Mouse (Mus musculus) A20 (cell line): Measurements from ENCODE around the gene Snph.

ENCODE experiments used
- DNase-seq: peaks from one replicate; pipeline ENCODE4 v3.0.0-alpha.2; 2011; ENCODE audit warnings: low read depth, low spot score

The Snph gene

GRCm38 (mm10) chr2:151602106-151602505 lies 30.3 kb downstream of the Snph start:
- no peak for DNase-seq

- no peak for DNase-seq
Measured at GRCm38 (mm10) chr2:151598068-151598467, 34.3 kb downstream of the Snph start.

- DNase-seq: no peak
Measured at GRCm38 (mm10) chr2:151587306-151587705, 45.1 kb downstream of the Snph start.

GRCm38 (mm10) chr2:151586807-151587206 lies 45.6 kb downstream of the Snph start:
- DNase-seq: no peak

GRCm38 (mm10) chr2:151585934-151586333 lies 46.5 kb downstream of the Snph start:
- no peak for DNase-seq

GRCm38 (mm10) chr2:151580945-151581344 lies 51.4 kb downstream of the Snph start:
- DNase-seq: no peak

GRCm38 (mm10) chr2:151579183-151579582 lies 53.2 kb downstream of the Snph start:
- no peak for DNase-seq

- DNase-seq: no peak
Measured at GRCm38 (mm10) chr2:151575699-151576389, 56.5 kb downstream of the Snph start.

- DNase-seq: peak; percentile 31
Measured at GRCm38 (mm10) chr2:151575119-151575698, 57.2 kb downstream of the Snph start.

GRCm38 (mm10) chr2:151574607-151575006 lies 57.8 kb downstream of the Snph start:
- no peak for DNase-seq

- no peak for DNase-seq
Measured at GRCm38 (mm10) chr2:151573667-151574066, 58.7 kb downstream of the Snph start.

GRCm38 (mm10) chr2:151571873-151572700 lies 60.3 kb downstream of the Snph start, which contains the start of gene Sdcbp2:
Sdcbp2 (plus strand) TSS chr2:151572622.
- no peak for DNase-seq

- peak; percentile 75 for DNase-seq
Measured at GRCm38 (mm10) chr2:151569452-151569851, 62.9 kb downstream of the Snph start.

GRCm38 (mm10) chr2:151566856-151567255 lies 65.5 kb downstream of the Snph start:
- DNase-seq: no peak

- DNase-seq: no peak
Measured at GRCm38 (mm10) chr2:151564986-151565385, 67.4 kb downstream of the Snph start.

- DNase-seq: no peak
Measured at GRCm38 (mm10) chr2:151564006-151564405, 68.4 kb downstream of the Snph start.

GRCm38 (mm10) chr2:151562930-151563921 lies 69.2 kb downstream of the Snph start:
- DNase-seq: no peak

- peak; percentile 44 for DNase-seq
Measured at GRCm38 (mm10) chr2:151549615-151550121, 82.7 kb downstream of the Snph start.

GRCm38 (mm10) chr2:151546571-151546970 lies 85.8 kb downstream of the Snph start:
- no peak for DNase-seq

- no peak for DNase-seq
Measured at GRCm38 (mm10) chr2:151544673-151545072, 87.7 kb downstream of the Snph start.
